Mouse (Mus musculus) heart, embryonic 13.5 days (tissue): ENCODE results near the gene Wdr18. TPM values are rescaled to one million over a fixed set of nuclear protein-coding genes. Genes with fewer than 3 reads are reported as not detected.
A peak's percentile ranks its signal among the peaks of the same experiment; 100 is the strongest.

Experiments
- ATAC-seq: fragments of 200-750 bp; cut with Nextera tagmentation; 2 replicates; pipeline ENCODE4 v1.8.0; 2017; ENCODE audit warnings: moderate TSS enrichment; ENCODE audit not compliant: insufficient number of reproducible peaks, low FRiP score, low TSS enrichment; ENCODE audit errors: extremely low read depth
- H3K27ac ChIP-seq: fragments of 300-500 bp; sonication (generic); replicated peaks from 2 replicates; pipeline ENCODE4 v1.5.1; 2015; ENCODE audit warnings: moderate library complexity, mild to moderate bottlenecking, inconsistent platforms
- H3K27me3 ChIP-seq: fragments of 300-500 bp; sonication (generic); replicated peaks from 2 replicates; pipeline ENCODE4 v1.6.1; 2015; ENCODE audit warnings: mild to moderate bottlenecking, inconsistent platforms
- H3K36me3 ChIP-seq: fragments of 300-500 bp; sonication (generic); 2 replicates; pipeline ENCODE4 v1.6.1; 2015; ENCODE audit warnings: mild to moderate bottlenecking, inconsistent platforms
- H3K4me1 ChIP-seq: fragments of 300-500 bp; sonication (generic); 2 replicates; pipeline ENCODE4 v1.6.1; 2015; ENCODE audit warnings: inconsistent platforms
- H3K4me2 ChIP-seq: fragments of 300-500 bp; sonication (generic); 2 replicates; pipeline ENCODE4 v1.6.1; 2015; ENCODE audit warnings: inconsistent platforms, mild to moderate bottlenecking, moderate library complexity
- H3K4me3 ChIP-seq: fragments of 300-500 bp; sonication (generic); 2 replicates; pipeline ENCODE4 v1.5.1; 2015; ENCODE audit warnings: moderate library complexity, mild to moderate bottlenecking, inconsistent platforms
- H3K9ac ChIP-seq: fragments of 300-500 bp; sonication (generic); 2 replicates; pipeline ENCODE4 v1.6.1; 2015; ENCODE audit warnings: inconsistent platforms, mild to moderate bottlenecking, moderate library complexity
- H3K9me3 ChIP-seq: fragments of 300-500 bp; sonication (generic); 2 replicates; pipeline ENCODE4 v1.6.1; 2016; ENCODE audit warnings: inconsistent platforms
- WGBS: fragments of 180-500 bp; shearing (Covaris S2); methylation state at CpG from one replicate; pipeline ENCODE4 v1.1.7; 2015; ENCODE audit warnings: mixed read lengths; 5-methylcytosine and 5-hydroxymethylcytosine counted together
- polyA plus RNA-seq: library from polyadenylated mRNA; unstranded; fragments of >200 nt; fragmentation: Nextera tagmentation; extraction: Ambion mirVana; gene quantifications from 2 replicates; pipeline ENCODE4 v1.2.1, GENCODE M21; 2015

Gene Wdr18
- polyA plus RNA-seq, 1 experiment from 2014 or later = 72.4 TPM

- no peak for ATAC-seq
- Histone ChIP-seq H3K36me3 (peaks cover 35% of the 10 kb centered on the region), H3K27ac (peak overlapping the region; percentile 97), H3K4me3 (peak overlapping the region; percentile 97), H3K4me2 (peak overlapping the region; percentile 92), H3K9ac (peak overlapping the region; percentile 97), H3K9me3 (no peaks in the 10 kb centered on the region), H3K4me1 (peaks cover 68% of the 10 kb centered on the region), H3K27me3 (peaks cover 2% of the 10 kb centered on the region)
- WGBS = 13% methylated on average over 9 of the region's 9 CpGs
These were observed 30.8 kb upstream of the Wdr18 start for GRCm38 (mm10) chr10:79928907-79929701.

GRCm38 (mm10) chr10:79929967-79930825 lies 29.8 kb upstream of the Wdr18 start:
- no peak for ATAC-seq
- WGBS = 85% methylated on average over 18 of the region's 18 CpGs
- Histone ChIP-seq H3K9ac (peak overlapping the region; percentile 97), H3K27ac (peak overlapping the region; percentile 97), H3K36me3 (peaks cover 37% of the 10 kb centered on the region), H3K4me1 (peaks cover 79% of the 10 kb centered on the region), H3K27me3 (no peaks in the 10 kb centered on the region), H3K9me3 (no peaks in the 10 kb centered on the region), H3K4me3 (peak overlapping the region; percentile 97), H3K4me2 (peak overlapping the region; percentile 92)

GRCm38 (mm10) chr10:79930826-79931186 lies 29.1 kb upstream of the Wdr18 start:
- 0 out of 2 replicates have a peak overlapping the region, but pooled peaks have one; percentile 97 for H3K9ac ChIP-seq
- H3K4me1 ChIP-seq = peaks cover 81% of the 10 kb centered on the region
- ATAC-seq = no peak
- H3K36me3 ChIP-seq = peaks cover 40% of the 10 kb centered on the region
- no peaks in the 10 kb centered on the region for H3K9me3 ChIP-seq
- H3K4me2 ChIP-seq = peak overlapping the region; percentile 92
- no peak overlapping the region for H3K27ac ChIP-seq
- 90% methylated on average over 16 of the region's 16 CpGs for WGBS
- H3K27me3 ChIP-seq = no peaks in the 10 kb centered on the region
- H3K4me3 ChIP-seq = peak overlapping the region; percentile 97

GRCm38 (mm10) chr10:79931797-79932196 lies 28.2 kb upstream of the Wdr18 start:
- WGBS = 76% methylated on average over 9 of the region's 9 CpGs
- no peak for ATAC-seq

GRCm38 (mm10) chr10:79932736-79933135 lies 27.2 kb upstream of the Wdr18 start:
- H3K27ac ChIP-seq = peak overlapping the region; percentile 68
- H3K36me3 ChIP-seq = peaks cover 45% of the 10 kb centered on the region
- WGBS = 13% methylated on average over 8 of the region's 8 CpGs
- no peak for ATAC-seq
- peak overlapping the region; percentile 97 for H3K4me3 ChIP-seq
- peak overlapping the region; percentile 92 for H3K4me2 ChIP-seq
- H3K9me3 ChIP-seq = no peaks in the 10 kb centered on the region
- peaks cover 93% of the 10 kb centered on the region for H3K4me1 ChIP-seq
- H3K9ac ChIP-seq = peak overlapping the region; percentile 68
- H3K27me3 ChIP-seq = no peaks in the 10 kb centered on the region

More at GRCm38 (mm10) chr10:79931797-79932196, 28.2 kb upstream of the Wdr18 start:
- peaks cover 40% of the 10 kb centered on the region for H3K36me3 ChIP-seq
- peaks cover 83% of the 10 kb centered on the region for H3K4me1 ChIP-seq
- H3K9me3 ChIP-seq = no peaks in the 10 kb centered on the region
- H3K4me2 ChIP-seq = peak overlapping the region; percentile 92
- no peak overlapping the region; the same call in 1 of the 2 replicates for H3K27ac ChIP-seq
- peak overlapping the region; percentile 68 for H3K9ac ChIP-seq
- H3K27me3 ChIP-seq = no peaks in the 10 kb centered on the region
- peak overlapping the region; percentile 97 for H3K4me3 ChIP-seq

- peak overlapping the region; percentile 92 for H3K4me2 ChIP-seq
- peak overlapping the region; percentile 68 for H3K27ac ChIP-seq
- WGBS = 50% methylated on average over 9 of the region's 9 CpGs
- peak overlapping the region; percentile 68 for H3K9ac ChIP-seq
- ATAC-seq = no peak
- no peaks in the 10 kb centered on the region for H3K9me3 ChIP-seq
- peak overlapping the region; percentile 97 for H3K4me3 ChIP-seq
- H3K4me1 ChIP-seq = peaks cover 96% of the 10 kb centered on the region
- no peaks in the 10 kb centered on the region for H3K27me3 ChIP-seq
- peaks cover 49% of the 10 kb centered on the region for H3K36me3 ChIP-seq
These were observed 26.7 kb upstream of the Wdr18 start for GRCm38 (mm10) chr10:79933145-79933679.

GRCm38 (mm10) chr10:79933861-79934260 lies 26.1 kb upstream of the Wdr18 start:
- peak overlapping the region; percentile 21; the same call in 1 of the 2 replicates for H3K9ac ChIP-seq
- no peaks in the 10 kb centered on the region for H3K9me3 ChIP-seq
- peaks cover 96% of the 10 kb centered on the region for H3K4me1 ChIP-seq
- ATAC-seq = no peak
- H3K4me3 ChIP-seq = peak overlapping the region; percentile 21
- H3K36me3 ChIP-seq = peaks cover 49% of the 10 kb centered on the region
- WGBS = 73% methylated on average over 6 of the region's 6 CpGs
- H3K4me2 ChIP-seq = peak overlapping the region; percentile 92
- no peaks in the 10 kb centered on the region for H3K27me3 ChIP-seq
- peak overlapping the region; percentile 53 for H3K27ac ChIP-seq

GRCm38 (mm10) chr10:79934272-79934721 lies 25.7 kb upstream of the Wdr18 start:
- peaks cover 49% of the 10 kb centered on the region for H3K36me3 ChIP-seq
- H3K4me1 ChIP-seq = peaks cover 96% of the 10 kb centered on the region
- 69% methylated on average over 13 of the region's 13 CpGs for WGBS

GRCm38 (mm10) chr10:79934794-79935569 lies 25.0 kb upstream of the Wdr18 start:
- 0 out of 2 replicates have a peak overlapping the region, but pooled peaks have one; percentile 3 for H3K4me3 ChIP-seq
- WGBS = 85% methylated on average over 16 of the region's 16 CpGs
- H3K9ac ChIP-seq = 0 out of 2 replicates have a peak overlapping the region, but pooled peaks have one; percentile 47
- ATAC-seq = no peak
- no peaks in the 10 kb centered on the region for H3K9me3 ChIP-seq
- H3K4me2 ChIP-seq = peak overlapping the region; percentile 92
- peak overlapping the region; percentile 53 for H3K27ac ChIP-seq
- H3K27me3 ChIP-seq = no peaks in the 10 kb centered on the region
- peaks cover 96% of the 10 kb centered on the region for H3K4me1 ChIP-seq
- peaks cover 49% of the 10 kb centered on the region for H3K36me3 ChIP-seq

More at GRCm38 (mm10) chr10:79934272-79934721, 25.7 kb upstream of the Wdr18 start:
- peak; percentile 38 for ATAC-seq
- Histone ChIP-seq H3K9ac (peak overlapping the region; percentile 13; the same call in 1 of the 2 replicates), H3K9me3 (no peaks in the 10 kb centered on the region), H3K4me2 (peak overlapping the region; percentile 92), H3K27me3 (no peaks in the 10 kb centered on the region), H3K27ac (peak overlapping the region; percentile 53), H3K4me3 (peak overlapping the region; percentile 21)

GRCm38 (mm10) chr10:79936284-79936910 lies 23.6 kb upstream of the Wdr18 start:
- H3K9ac ChIP-seq = peak overlapping the region; percentile 68
- no peaks in the 10 kb centered on the region for H3K9me3 ChIP-seq
- peak overlapping the region; percentile 86 for H3K27ac ChIP-seq
- no peaks in the 10 kb centered on the region for H3K27me3 ChIP-seq
- H3K4me2 ChIP-seq = peak overlapping the region; percentile 61
- WGBS = 43% methylated on average over 10 of the region's 10 CpGs
- no peak for ATAC-seq
- H3K4me3 ChIP-seq = peak overlapping the region; percentile 34
- peaks cover 99% of the 10 kb centered on the region for H3K4me1 ChIP-seq
- peaks cover 43% of the 10 kb centered on the region for H3K36me3 ChIP-seq
